Mouse (Mus musculus): ENCODE results near the gene Bcl2l10. TPM values are rescaled to one million over a fixed set of nuclear protein-coding genes. Genes with fewer than 3 reads are reported as not detected.

Gene Bcl2l10
- total and polyA plus RNA-seq, 3 experiments: not detected

DNA sequence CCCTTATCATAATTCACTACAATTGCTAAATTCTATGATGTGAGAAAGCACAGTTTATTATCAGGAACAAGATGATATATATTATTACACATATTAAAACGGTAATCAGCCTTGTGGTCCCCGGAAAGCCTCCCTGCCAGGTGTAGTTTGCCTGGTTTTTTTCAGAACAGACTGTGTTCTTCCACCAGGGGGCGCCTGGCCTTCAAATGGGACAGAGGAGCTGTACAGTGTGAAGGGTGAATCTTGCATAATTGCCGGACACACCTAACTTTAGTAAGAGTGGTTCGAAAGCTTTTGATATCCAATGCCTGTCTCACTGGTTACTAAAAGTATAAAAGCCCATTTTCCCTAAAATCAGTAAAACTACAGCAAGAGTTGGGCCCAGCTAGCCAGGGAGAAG is 14.1 kb downstream of the Bcl2l10 start:
- no peaks in the 10 kb centered on the region for H3K27me3 ChIP-seq (replicated peaks)
- in situ Hi-C loops (cut with MboI; ENCODE audit: low pct_ligation_motif_present, low pct_unique_long_range_greater_than_20kb, low sequenced_read_pairs) (no loop called here), dilution Hi-C loops (cut with MboI; ENCODE audit: extremely low pct_ligation_motif_present, extremely low pct_unique_long_range_greater_than_20kb, low sequenced_read_pairs) (no loop called here)
- DNase-seq (ENCODE audit: extremely low read depth): peak; percentile 70
- TF ChIP-seq BHLHE40 (IDR thresholded peaks at IDR 0.05; ENCODE audit: low read depth, low read length): no peak
- no peak for TF ChIP-seq JUN (IDR thresholded peaks at IDR 0.05; ENCODE audit: insufficient read depth, low read depth, low read length)
- no peak for TF ChIP-seq KAT2A (IDR thresholded peaks at IDR 0.05; ENCODE audit: insufficient replicate concordance, low read length)
- TF ChIP-seq SIN3A (IDR thresholded peaks at IDR 0.05; ENCODE audit: low read length): no peak
- TF ChIP-seq E2F4 (IDR thresholded peaks at IDR 0.05; ENCODE audit: insufficient replicate concordance, low read depth, low read length): no peak
- peak; percentile 59; the same call in 1 of the 2 replicates for TF ChIP-seq IRF4 (IDR thresholded peaks at IDR 0.05; ENCODE audit: low read depth, low read length)
- no peak; the same call in 1 of the 2 replicates for TF ChIP-seq JUND (conservative IDR thresholded peaks at IDR 0.05; ENCODE audit: low read depth, low read length)
- TF ChIP-seq TCF12 (IDR thresholded peaks at IDR 0.05; ENCODE audit: low read depth, low read length): no peak
- no peak for TF ChIP-seq USF2 (conservative IDR thresholded peaks at IDR 0.05; ENCODE audit: low read depth, low read length)
- no peak for TF ChIP-seq HCFC1 (IDR thresholded peaks at IDR 0.05; ENCODE audit: low read depth, low read length)
- TF ChIP-seq TBP (conservative IDR thresholded peaks at IDR 0.05; ENCODE audit: low read depth, low read length): no peak
- peak; percentile 41; the same call in 1 of the 2 replicates for TF ChIP-seq MXI1 (IDR thresholded peaks at IDR 0.05; ENCODE audit: low read depth, low read length)
- TF ChIP-seq MAFK (IDR thresholded peaks at IDR 0.05; ENCODE audit: insufficient replicate concordance, low read length): no peak
- no peak for TF ChIP-seq CHD2 (IDR thresholded peaks at IDR 0.05; ENCODE audit: low read length)
- no peak for TF ChIP-seq RCOR1 (conservative IDR thresholded peaks at IDR 0.05; ENCODE audit: low read depth, low read length)
- no peak for TF ChIP-seq EP300 (IDR thresholded peaks at IDR 0.05; ENCODE audit: low read length)
- no peak for TF ChIP-seq POLR2AphosphoS2 (IDR thresholded peaks at IDR 0.05; ENCODE audit: low read depth, low read length)
- peak; percentile 76 for TF ChIP-seq RAD21 (IDR thresholded peaks at IDR 0.05; ENCODE audit: low read depth, low read length)
- no peak for TF ChIP-seq MYC (IDR thresholded peaks at IDR 0.05; ENCODE audit: low read depth, low read length)
- TF ChIP-seq PAX5 (IDR thresholded peaks at IDR 0.05; ENCODE audit: low read length): no peak
- TF ChIP-seq GABPA (IDR thresholded peaks at IDR 0.05; ENCODE audit: insufficient replicate concordance, low read depth, low read length): no peak
- no peak for TF ChIP-seq ETS1 (conservative IDR thresholded peaks at IDR 0.05; ENCODE audit: low read depth, low read length)
- no peak for TF ChIP-seq MAZ (IDR thresholded peaks at IDR 0.05; ENCODE audit: low read depth, low read length)
- no peak for TF ChIP-seq UBTF (IDR thresholded peaks at IDR 0.05; ENCODE audit: low read depth, low read length)
- peak; percentile 39; the same call in 1 of the 2 replicates for TF ChIP-seq ELF1 (IDR thresholded peaks at IDR 0.05; ENCODE audit: low read depth, low read length)
- no peak for TF ChIP-seq USF1 (IDR thresholded peaks at IDR 0.05; ENCODE audit: low read depth, low read length)
- TF ChIP-seq SMC3 (IDR thresholded peaks at IDR 0.05; ENCODE audit: low read depth, low read length): peak; percentile 98
- peak; percentile 43 for TF ChIP-seq ZC3H11A (IDR thresholded peaks at IDR 0.05; ENCODE audit: low read depth, low read length)
- no peak for TF ChIP-seq CHD1 (IDR thresholded peaks at IDR 0.05; ENCODE audit: low read depth, low read length)
- TF ChIP-seq NELFE (IDR thresholded peaks at IDR 0.05; ENCODE audit: low read depth, low read length): peak; percentile 33; the same call in 1 of the 2 replicates
- TF ChIP-seq POLR2A (IDR thresholded peaks at IDR 0.05; ENCODE audit: low read depth, low read length): no peak
- TF ChIP-seq MAX (IDR thresholded peaks at IDR 0.05; ENCODE audit: low read length): no peak
- TF ChIP-seq CTCF (conservative IDR thresholded peaks at IDR 0.05 in 1 of 2, IDR thresholded peaks at IDR 0.05 in 1 of 2; ENCODE audit: low read depth in 2 of 2, low read length in 2 of 2): peak; percentile 57 to 91
- TF ChIP-seq NRF1 (IDR thresholded peaks at IDR 0.05; ENCODE audit: low read depth, low read length): no peak
- TF ChIP-seq ZKSCAN1 (IDR thresholded peaks at IDR 0.05; ENCODE audit: borderline replicate concordance, low read depth, low read length): no peak
- TF ChIP-seq MEF2A (IDR thresholded peaks at IDR 0.05; ENCODE audit: borderline replicate concordance, low read depth, low read length): no peak
- TF ChIP-seq ZNF384 (IDR thresholded peaks at IDR 0.05; ENCODE audit: low read depth, low read length): peak; percentile 82
- TF ChIP-seq ZMIZ1 (IDR thresholded peaks at IDR 0.05; ENCODE audit: low read depth, low read length): no peak
- no peak overlapping the region for H3K4me3 ChIP-seq (replicated peaks in 1 of 3; ENCODE audit: low read depth in 2 of 3, low read length in 2 of 3, poor library complexity in 1 of 3)
- no peaks in the 10 kb centered on the region for H3K9me3 ChIP-seq (replicated peaks; ENCODE audit: low read length)
- peaks cover 0 to 14% of the 10 kb centered on the region in 2 experiments; a peak in 2 of 4 replicates for H3K4me1 ChIP-seq (ENCODE audit: control insufficient read depth in 1 of 2, insufficient read depth in 2 of 2)
- no peaks in the 10 kb centered on the region for H3K79me2 ChIP-seq (replicated peaks; ENCODE audit: control insufficient read depth, extremely low read depth, insufficient read depth, poor library complexity, severe bottlenecking)
- H3K27ac ChIP-seq (ENCODE audit: insufficient read depth, low read depth): no peak overlapping the region
- no peak overlapping the region for H3K4me2 ChIP-seq (ENCODE audit: insufficient read depth, low read depth, poor library complexity, severe bottlenecking)
- no peaks in the 10 kb centered on the region for H3K36me3 ChIP-seq (replicated peaks in 1 of 2; ENCODE audit: control insufficient read depth in 1 of 2, insufficient read depth in 1 of 2, low read length in 1 of 2)
- H3K9ac ChIP-seq (ENCODE audit: insufficient read depth, low read depth): no peak overlapping the region
